Mouse (Mus musculus): Measurements from ENCODE around the gene Mindy4b-ps.
"Not testable (repeated sequence)": the region's sequence is repeated elsewhere in the genome, so short reads cannot be mapped to it uniquely, and the experiment has no call there.

Gene Mindy4b-ps

GRCm38 (mm10) chr3:58822211-58822610, at the start of gene Mindy4b-ps:
Gene Mindy4b-ps, minus strand, starts transcription at chr3:58822311.
- no peak for DNase-seq

DNA sequence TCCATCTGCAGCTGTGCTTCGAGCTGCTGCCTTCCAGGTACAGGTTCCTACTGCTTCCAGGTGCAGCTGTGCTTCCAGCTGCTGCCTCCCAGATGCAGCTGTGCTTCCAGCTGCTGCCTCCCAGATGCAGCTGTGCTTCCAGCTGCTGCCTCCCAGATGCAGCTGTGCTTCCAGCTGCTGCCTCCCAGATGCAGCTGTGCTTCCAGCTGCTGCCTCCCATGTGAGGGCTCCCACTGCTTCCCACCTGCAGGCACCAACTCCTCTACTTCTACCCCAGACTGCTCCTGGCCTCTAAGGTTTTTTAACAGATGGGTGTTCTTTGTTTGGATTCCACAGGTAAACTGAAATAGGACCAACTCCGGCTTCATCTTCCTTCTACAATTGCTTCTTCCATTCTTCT, 49.8 kb upstream of the Mindy4b-ps start:
- not testable (repeated sequence) for DNase-seq

- DNase-seq = no peak
Observed at GRCm38 (mm10) chr3:58865690-58866089, 43.6 kb upstream of the Mindy4b-ps start.

- DNase-seq = no peak
Observed at GRCm38 (mm10) chr3:58862976-58863375, 40.9 kb upstream of the Mindy4b-ps start.

- DNase-seq = peak in 1 of 2 experiments; percentile 1
Observed at GRCm38 (mm10) chr3:58843415-58843814, 21.3 kb upstream of the Mindy4b-ps start.

GRCm38 (mm10) chr3:58833442-58834160, 11.5 kb upstream of the Mindy4b-ps start:
- DNase-seq = no peak

DNA sequence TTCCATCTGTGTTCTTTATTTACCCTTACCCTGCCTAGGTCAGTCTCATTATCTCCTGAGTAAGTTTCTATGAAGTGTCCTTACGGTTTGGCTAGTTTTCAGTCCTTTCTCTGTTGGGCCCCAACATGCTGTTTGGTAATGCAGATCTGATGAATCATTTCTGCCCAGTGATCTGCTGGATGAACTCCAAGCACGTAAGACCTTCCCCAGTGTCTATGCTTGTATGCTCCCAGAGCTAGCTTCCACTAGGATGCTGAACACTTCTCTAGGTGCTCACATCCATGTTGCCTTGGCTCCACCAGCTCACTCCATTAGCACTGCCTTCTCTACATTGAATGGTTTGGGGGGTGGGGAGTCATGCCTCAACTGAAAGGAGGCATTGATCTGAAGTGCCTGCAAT, 10.8 kb upstream of the Mindy4b-ps start:
- no peak for DNase-seq

DNA sequence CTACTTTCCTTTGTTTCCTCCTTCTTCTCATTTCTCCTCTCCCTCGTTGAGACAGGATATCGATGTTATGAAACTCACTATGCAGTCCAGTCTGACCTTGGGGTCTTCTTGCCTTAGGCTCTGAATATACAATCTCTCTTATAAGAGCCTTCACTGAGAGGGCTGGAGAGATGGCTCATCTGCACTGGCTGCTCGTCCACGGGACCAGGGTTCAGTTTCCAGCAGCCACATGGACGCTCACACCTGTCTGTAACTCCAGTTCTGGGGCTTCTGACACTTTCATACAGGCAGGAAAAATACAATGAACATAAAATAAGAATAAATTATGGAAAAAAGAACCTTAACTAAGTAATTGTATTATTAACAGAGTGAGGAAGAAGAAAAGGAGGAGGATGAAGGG, 9.5 kb upstream of the Mindy4b-ps start:
- DNase-seq = no peak

DNA sequence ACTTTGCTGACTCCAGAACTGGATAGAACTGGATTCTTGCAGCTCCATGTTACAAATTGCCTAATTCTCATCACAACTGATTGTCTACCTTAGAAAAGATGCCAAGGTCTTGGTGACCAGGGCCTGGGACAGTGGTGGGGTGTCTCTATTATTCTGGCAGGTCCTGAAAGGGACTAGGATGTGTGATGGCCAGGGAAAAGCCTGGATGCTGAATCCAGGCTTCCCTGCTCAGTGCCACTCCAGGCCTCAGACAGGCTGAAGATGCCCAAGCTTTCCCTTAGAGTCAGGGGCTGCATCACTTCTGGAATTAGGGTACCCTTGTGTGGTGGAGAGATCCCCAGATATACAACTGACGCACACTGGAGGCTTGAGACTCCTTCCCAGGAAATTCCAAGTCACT, 7.8 kb upstream of the Mindy4b-ps start:
- DNase-seq = no peak

DNA sequence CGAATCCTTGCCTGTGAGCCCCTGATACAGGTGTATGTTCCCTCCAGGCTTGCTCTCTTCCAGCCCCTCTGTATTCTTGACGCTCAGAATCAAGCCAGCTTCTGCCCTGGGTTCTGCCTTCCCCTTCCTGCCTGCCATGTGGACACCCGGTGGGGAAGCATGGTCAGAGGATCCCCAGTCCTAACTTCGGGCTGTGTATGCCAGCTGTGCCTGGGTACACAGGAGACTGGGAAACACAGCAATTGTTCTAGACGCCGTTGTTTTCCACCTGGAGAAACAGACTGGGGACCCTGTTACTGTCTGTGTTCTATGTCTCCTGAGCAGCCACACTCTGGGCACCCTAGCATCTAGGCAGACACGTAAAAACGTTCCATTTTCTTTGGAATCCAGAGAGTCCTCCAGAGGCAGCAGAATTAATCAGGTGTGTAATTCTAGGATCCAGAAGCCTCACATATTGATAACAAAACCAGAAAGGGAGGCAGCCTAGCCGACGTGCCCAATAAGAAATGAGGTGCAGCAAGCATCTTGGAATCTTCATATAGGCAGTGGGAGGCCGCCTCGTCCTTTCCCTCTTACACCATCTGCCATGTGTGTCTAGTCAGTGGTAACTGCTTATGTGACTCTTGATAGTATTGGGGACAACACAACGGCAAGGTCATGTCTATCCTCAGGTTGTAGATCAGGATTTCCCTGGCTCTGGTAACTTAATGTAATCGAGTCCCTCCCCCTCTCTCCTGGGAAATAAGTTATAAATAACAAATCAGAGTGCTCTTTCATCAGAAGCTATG, 6.4 kb upstream of the Mindy4b-ps start:
- DNase-seq = no peak

GRCm38 (mm10) chr3:58826266-58826665, 4.2 kb upstream of the Mindy4b-ps start:
- DNase-seq = no peak

GRCm38 (mm10) chr3:58817337-58817736, 4.8 kb downstream of the Mindy4b-ps start:
- DNase-seq = no peak

GRCm38 (mm10) chr3:58814191-58814590, 7.9 kb downstream of the Mindy4b-ps start:
- DNase-seq = no peak

DNA sequence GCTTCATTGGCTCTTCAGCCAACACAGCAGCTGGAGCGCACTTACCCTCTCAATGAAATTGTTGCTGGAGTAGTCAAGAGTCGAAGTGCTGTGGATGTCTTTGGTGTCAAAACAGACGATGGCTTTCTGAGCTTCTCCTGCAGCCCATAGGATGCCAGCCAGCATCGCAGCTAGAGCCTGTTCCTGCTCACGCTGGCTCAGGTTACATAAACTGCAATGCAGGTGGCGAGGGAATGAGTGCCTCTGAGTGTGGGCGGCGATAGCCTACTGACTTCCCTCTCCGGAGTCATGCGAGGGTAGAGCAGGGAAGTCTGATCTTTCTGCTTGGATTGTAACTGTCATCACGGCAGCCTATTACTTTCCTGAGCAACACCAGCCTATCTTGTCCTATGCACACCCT, 11.8 kb downstream of the Mindy4b-ps start:
- DNase-seq = no peak

GRCm38 (mm10) chr3:58809111-58809915, 12.8 kb downstream of the Mindy4b-ps start:
- DNase-seq = no peak

DNA sequence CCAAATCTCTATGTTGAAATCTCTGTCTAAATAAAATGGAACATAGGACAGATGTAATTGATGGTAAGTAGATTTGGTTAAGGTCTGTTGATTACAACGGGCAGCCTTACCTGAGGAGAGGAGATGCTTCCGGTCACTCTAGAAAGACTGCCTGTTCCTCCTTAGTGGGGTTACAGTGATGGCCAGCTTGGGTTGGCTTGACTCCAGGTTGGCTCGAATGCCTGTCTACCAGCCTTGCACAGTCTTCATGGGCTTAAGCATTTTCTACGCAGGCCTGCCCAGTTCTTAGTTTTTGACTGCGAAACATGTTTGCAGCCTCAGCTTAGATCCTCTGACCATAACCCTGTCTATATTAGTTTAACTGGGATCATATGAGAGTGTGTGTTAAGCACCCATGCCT, 13.5 kb downstream of the Mindy4b-ps start:
- no peak for DNase-seq

DNA sequence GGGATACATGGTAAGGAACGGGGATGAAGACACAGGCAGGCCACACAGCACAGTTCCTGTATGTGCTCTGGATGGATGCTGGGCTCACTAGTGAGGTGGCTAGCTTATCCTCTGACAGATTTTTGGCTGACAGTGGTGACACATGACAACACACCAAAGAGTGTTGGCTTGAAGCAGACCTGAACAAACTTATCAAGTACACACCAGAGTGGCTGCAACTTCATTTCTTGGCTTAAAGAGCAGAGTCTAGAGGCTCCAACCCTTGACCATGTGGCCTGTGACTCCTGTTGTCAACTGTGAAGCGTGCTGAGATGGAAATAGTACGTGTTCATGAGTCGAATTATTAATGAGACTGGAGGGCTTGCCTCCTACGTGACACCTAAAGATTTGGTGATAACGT, 17.4 kb downstream of the Mindy4b-ps start:
- DNase-seq = no peak

- DNase-seq = no peak
Observed at GRCm38 (mm10) chr3:58798676-58799075, 23.4 kb downstream of the Mindy4b-ps start.

DNA sequence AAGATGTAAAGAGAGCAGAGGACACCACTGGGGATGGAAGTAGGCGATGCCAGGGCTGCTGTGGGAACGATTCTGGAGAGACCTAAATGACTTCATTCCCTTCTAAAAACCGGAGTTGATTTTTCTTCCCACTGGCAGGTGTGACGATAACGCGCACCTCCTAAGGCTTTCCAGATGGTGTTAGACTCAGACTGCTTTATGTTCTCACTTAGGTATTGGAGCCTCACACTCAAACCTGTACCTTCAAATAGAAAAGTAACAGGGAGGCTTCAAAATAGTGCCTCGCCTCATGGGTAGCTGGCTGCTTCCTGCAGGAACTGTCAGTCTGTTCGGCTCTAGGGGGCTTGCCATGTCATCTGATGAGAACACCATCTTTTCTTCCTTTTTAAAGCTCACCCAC, 23.9 kb downstream of the Mindy4b-ps start:
- no peak for DNase-seq

- no peak for DNase-seq
Observed at GRCm38 (mm10) chr3:58789473-58789872, 32.6 kb downstream of the Mindy4b-ps start.

GRCm38 (mm10) chr3:58789033-58789432, 33.1 kb downstream of the Mindy4b-ps start:
- no peak for DNase-seq

- DNase-seq = peak; percentile 36 to 40
Observed at GRCm38 (mm10) chr3:58786470-58786869, 35.6 kb downstream of the Mindy4b-ps start.

GRCm38 (mm10) chr3:58785863-58786262, 36.2 kb downstream of the Mindy4b-ps start:
- DNase-seq = peak; percentile 74 to 75
